25 mouse cellular contexts compared by ENCODE assay signal in genomic region chr7:16287791-16288190, GRCm38 (mm10). TPM values are rescaled to one million over a fixed set of nuclear protein-coding genes. Genes with fewer than 3 reads are reported as not detected.
A peak's percentile ranks its signal among the peaks of the same experiment; 100 is the strongest.
DNase-seq lines count a peak whose midpoint lies in the region; ATAC-seq and TF ChIP-seq lines count a peak whose summit lies in the region.
"Had no signal": no experiment of that assay in that cellular context is flagged by ENCODE, and none has a peak within 500 bp of the region (broad histone marks: within the 10 kb centered on the region; RNA-seq: fewer than 3 reads in every experiment).

No protein-coding gene starts in this region.

- ATAC-seq in liver, postnatal 0 days, result no peak
- no peak for ATAC-seq in liver, embryonic 11.5 days (replicated peaks; ENCODE audit: low FRiP score)
- ATAC-seq: activated CD4-positive, CD25-positive, alpha-beta regulatory T cell, adult 4 months; CD4-positive, CD25-positive, alpha-beta regulatory T cell, adult 4 months; Patski had no signal

- no peak overlapping the region for H3K4me3 ChIP-seq in cerebellum, adult 2 months (replicated peaks; ENCODE audit: insufficient read depth, low read depth, low read length)
- no peak overlapping the region for H3K4me3 ChIP-seq in liver, adult 2 months (ENCODE audit: insufficient read depth, low read depth, low read length)
- H3K4me3 ChIP-seq in liver, postnatal 0 days (ENCODE audit: low read depth, low read length), result no peak overlapping the region
- no peak overlapping the region for H3K4me3 ChIP-seq in liver, embryonic 11.5 days (ENCODE audit: low read depth, low read length)
- H3K4me3 ChIP-seq in testis, adult 2 months (ENCODE audit: control insufficient read depth, low read depth, low read length), result peak overlapping the region; percentile 24; the same call in 1 of the 2 replicates

- no peaks in the 10 kb centered on the region for H3K79me2 ChIP-seq in liver, adult 2 months (ENCODE audit: control insufficient read depth, insufficient read depth, low read length)

- peaks cover 2% of the 10 kb centered on the region; the same call in 1 of the 2 replicates for H3K36me3 ChIP-seq in liver, adult 2 months (ENCODE audit: control insufficient read depth, insufficient read depth, low read length)
- H3K36me3 ChIP-seq in liver, postnatal 0 days (replicated peaks; ENCODE audit: insufficient read depth, low read length), result peaks cover 18% of the 10 kb centered on the region
- H3K36me3 ChIP-seq in liver, embryonic 11.5 days (ENCODE audit: control insufficient read depth, insufficient read depth, low read length), result peaks cover 15% of the 10 kb centered on the region
- peaks cover 3% of the 10 kb centered on the region for H3K36me3 ChIP-seq in testis, adult 2 months (ENCODE audit: control insufficient read depth, insufficient read depth, low read length)

- peak; percentile 19 for DNase-seq in cerebellum, adult 11-12 months
- no peak for DNase-seq in cerebellum, adult 2 months
- DNase-seq in liver, adult 2 months (ENCODE audit: extremely low read depth, low read depth, low spot score), result peak; percentile 91
- no peak for DNase-seq in liver
- DNase-seq in liver, postnatal 0 days, result no peak
- DNase-seq in liver, embryonic 11.5 days (ENCODE audit: low spot score), result no peak
- DNase-seq in testis, postnatal 10 days (ENCODE audit: low spot score), result no peak
- DNase-seq: adrenal gland, adult 2 months; adrenal gland, adult 8-10 months; adrenal gland, postnatal 10 days; adrenal gland, postnatal 14 days; adrenal gland, postnatal 25 days; adrenal gland, postnatal 36 days; B cell, adult 2 months; cerebellum, adult 11 months; cerebellum, adult 18-20 months had no signal

- no peaks in the 10 kb centered on the region for H3K4me1 ChIP-seq in cerebellum, adult 2 months (ENCODE audit: control insufficient read depth, insufficient read depth, low read length)
- peaks cover 3% of the 10 kb centered on the region; the same call in 1 of the 2 replicates for H3K4me1 ChIP-seq in liver, adult 2 months (ENCODE audit: control insufficient read depth, insufficient read depth, low read length)
- H3K4me1 ChIP-seq in liver, postnatal 0 days (ENCODE audit: insufficient read depth), result peaks cover 11% of the 10 kb centered on the region
- peaks cover 11% of the 10 kb centered on the region for H3K4me1 ChIP-seq in liver, embryonic 11.5 days (replicated peaks; ENCODE audit: control insufficient read depth, insufficient read depth, low read length)
- peaks cover 10% of the 10 kb centered on the region for H3K4me1 ChIP-seq in testis, adult 2 months (ENCODE audit: control insufficient read depth, insufficient read depth, low read length)

- no peak overlapping the region for H3K27ac ChIP-seq in cerebellum, adult 2 months (ENCODE audit: insufficient read depth, low read length)
- peak overlapping the region; percentile 68 for H3K27ac ChIP-seq in liver, adult 2 months (replicated peaks; ENCODE audit: insufficient read depth, low read depth, low read length)
- H3K27ac ChIP-seq in liver, postnatal 0 days (ENCODE audit: low read depth), result peak overlapping the region; percentile 11; the same call in 1 of the 2 replicates
- no peak overlapping the region for H3K27ac ChIP-seq in liver, embryonic 11.5 days (ENCODE audit: low read depth, low read length)
- 0 out of 2 replicates have a peak overlapping the region, but pooled peaks have one; percentile 30 for H3K27ac ChIP-seq in testis, adult 2 months (ENCODE audit: control insufficient read depth, insufficient read depth, low read depth, low read length)

- TF ChIP-seq EP300 in liver, postnatal 0 days (IDR thresholded peaks at IDR 0.05; ENCODE audit: low read depth), result no peak

- H3K27me3 ChIP-seq in cerebellum, adult 2 months (ENCODE audit: control insufficient read depth, insufficient read depth, low read length), result no peaks in the 10 kb centered on the region
- no peaks in the 10 kb centered on the region for H3K27me3 ChIP-seq in liver, adult 2 months (ENCODE audit: control insufficient read depth, insufficient read depth, low read length)
- no peaks in the 10 kb centered on the region for H3K27me3 ChIP-seq in liver, postnatal 0 days (ENCODE audit: insufficient read depth, low read length)
- H3K27me3 ChIP-seq in liver, embryonic 11.5 days (replicated peaks; ENCODE audit: control insufficient read depth, insufficient read depth, low read length), result no peaks in the 10 kb centered on the region
- no peaks in the 10 kb centered on the region for H3K27me3 ChIP-seq in testis, adult 2 months (ENCODE audit: control insufficient read depth, insufficient read depth, low read length)
- H3K27me3 ChIP-seq: CH12.LX, Patski had no signal

- 55% methylated on average over 1 of the region's 1 CpGs for WGBS in cerebellum, adult 2 months
- WGBS in liver, adult 2 months, result 23% methylated on average over 1 of the region's 1 CpGs
- WGBS in liver, postnatal 0 days (ENCODE audit: insufficient replicate concordance), result 50% methylated on average over 1 of the region's 1 CpGs
- 73% methylated on average over 1 of the region's 1 CpGs for WGBS in liver, embryonic 11.5 days

- TF ChIP-seq POLR2A in cerebellum, adult 2 months (IDR thresholded peaks at IDR 0.05; ENCODE audit: borderline replicate concordance, insufficient read depth, low read length), result no peak
- no peak for TF ChIP-seq POLR2A in liver, adult 2 months (IDR thresholded peaks at IDR 0.05; ENCODE audit: extremely low read depth, insufficient read depth, low read length)
- TF ChIP-seq POLR2A in testis, adult 2 months (IDR thresholded peaks at IDR 0.05; ENCODE audit: control insufficient read depth, low read depth, low read length), result no peak

- no peak overlapping the region for H3K4me2 ChIP-seq in liver, postnatal 0 days (ENCODE audit: low read depth, low read length)
- H3K4me2 ChIP-seq in liver, embryonic 11.5 days, result no peak overlapping the region

- H3K9me3 ChIP-seq in liver, postnatal 0 days (ENCODE audit: low read length), result no peaks in the 10 kb centered on the region
- no peaks in the 10 kb centered on the region for H3K9me3 ChIP-seq in liver, embryonic 11.5 days (ENCODE audit: control insufficient read depth, low read length)
- H3K9me3 ChIP-seq: G1E had no signal

- TF ChIP-seq CTCF in cerebellum, adult 2 months (IDR thresholded peaks at IDR 0.05; ENCODE audit: borderline replicate concordance, insufficient read depth, low read depth, low read length), result no peak
- no peak for TF ChIP-seq CTCF in liver, adult 2 months (IDR thresholded peaks at IDR 0.05; ENCODE audit: low read depth, low read length)
- no peak for TF ChIP-seq CTCF in liver, postnatal 0 days (IDR thresholded peaks at IDR 0.05; ENCODE audit: low read depth)
- no peak for TF ChIP-seq CTCF in testis, adult 2 months (IDR thresholded peaks at IDR 0.05; ENCODE audit: control insufficient read depth, insufficient read depth, insufficient replicate concordance, low read depth, low read length)

- H3K9ac ChIP-seq in liver, adult 2 months (ENCODE audit: low read depth, low read length), result no peak overlapping the region
- no peak overlapping the region for H3K9ac ChIP-seq in liver, postnatal 0 days (replicated peaks)
- no peak overlapping the region for H3K9ac ChIP-seq in liver, embryonic 11.5 days (ENCODE audit: low read depth, low read length)

RNA-seq across cellular contexts. Expression of gene Ccdc9, which starts 1.2 kb away (rescaled TPM):
- polyA plus RNA-seq in cerebellum, adult 2 months (2012; rRNA removed), result 81.1 and 91.1 TPM in 2 replicates
- 14.4 and 20.7 TPM in 2 replicates for total RNA-seq in liver, adult 2 months (2014; rRNA removed)
- polyA plus RNA-seq in liver, adult 2 months (2012; rRNA removed), result 10.7 and 16.2 TPM in 2 replicates
- polyA plus RNA-seq in liver, postnatal 0 days (2015; fragmentation: Nextera tagmentation; extraction: Ambion mirVana), result 5.7 and 8.8 TPM in 2 replicates
- 21.7 and 25.3 TPM in 2 replicates for polyA plus RNA-seq in liver, embryonic 11.5 days (2014; fragmentation: Nextera tagmentation; extraction: Ambion mirVana)
- 46.0 and 47.1 TPM in 2 replicates for polyA plus RNA-seq in testis, adult 2 months (2012; rRNA removed)

RNA-seq across cellular contexts. Expression of gene Inafm1, which starts 14.4 kb away (rescaled TPM):
- 60.1 and 61.1 TPM in 2 replicates for polyA plus RNA-seq in cerebellum, adult 2 months (2012; rRNA removed)
- 1.9 and 2.8 TPM in 2 replicates for total RNA-seq in liver, adult 2 months (2014; rRNA removed)
- 8.0 and 8.8 TPM in 2 replicates for polyA plus RNA-seq in liver, adult 2 months (2012; rRNA removed)
- polyA plus RNA-seq in liver, postnatal 0 days (2015; fragmentation: Nextera tagmentation; extraction: Ambion mirVana), result 7.5 and 8.4 TPM in 2 replicates
- 9.3 and 10.6 TPM in 2 replicates for polyA plus RNA-seq in liver, embryonic 11.5 days (2014; fragmentation: Nextera tagmentation; extraction: Ambion mirVana)
- polyA plus RNA-seq in testis, adult 2 months (2012; rRNA removed), result 19.5 and 22.5 TPM in 2 replicates

RNA-seq across cellular contexts. Expression of gene Bbc3, which starts 20.4 kb away (rescaled TPM):
- polyA plus RNA-seq in cerebellum, adult 2 months (2012; rRNA removed), result 17.0 and 20.3 TPM in 2 replicates
- total RNA-seq in liver, adult 2 months (2014; rRNA removed), result 6.0 and 7.2 TPM in 2 replicates
- 15.2 and 27.9 TPM in 2 replicates for polyA plus RNA-seq in liver, adult 2 months (2012; rRNA removed)
- polyA plus RNA-seq in liver, postnatal 0 days (2015; fragmentation: Nextera tagmentation; extraction: Ambion mirVana), result 3.7 and 4.1 TPM in 2 replicates
- 4.7 and 6.4 TPM in 2 replicates for polyA plus RNA-seq in liver, embryonic 11.5 days (2014; fragmentation: Nextera tagmentation; extraction: Ambion mirVana)
- 4.0 and 6.1 TPM in 2 replicates for polyA plus RNA-seq in testis, adult 2 months (2012; rRNA removed)

RNA-seq across cellular contexts. Expression of gene C5ar1, which starts 28.5 kb away (rescaled TPM):
- 0.75 and 0.95 TPM in 2 replicates for polyA plus RNA-seq in cerebellum, adult 2 months (2012; rRNA removed)
- total RNA-seq in liver, adult 2 months (2014; rRNA removed), result 0.46 and 0.47 TPM in 2 replicates
- polyA plus RNA-seq in liver, adult 2 months (2012; rRNA removed), result 0.88 and 1.3 TPM in 2 replicates
- 5.5 and 6.9 TPM in 2 replicates for polyA plus RNA-seq in liver, postnatal 0 days (2015; fragmentation: Nextera tagmentation; extraction: Ambion mirVana)
- 2.8 and 3.4 TPM in 2 replicates for polyA plus RNA-seq in liver, embryonic 11.5 days (2014; fragmentation: Nextera tagmentation; extraction: Ambion mirVana)
- 0.53 and 0.65 TPM in 2 replicates for polyA plus RNA-seq in testis, adult 2 months (2012; rRNA removed)
- total RNA-seq: CH12.LX, ES-E14, MEL had no signal
- polyA plus RNA-seq: activated CD4-positive, CD25-positive, alpha-beta regulatory T cell, adult 4 months; CD4-positive, CD25-positive, alpha-beta regulatory T cell, adult 4 months; G1E; Patski had no signal

RNA-seq across cellular contexts. Expression of gene C5ar2, which starts 43.8 kb away (rescaled TPM):
- polyA plus RNA-seq in cerebellum, adult 2 months (2012; rRNA removed), result 0.19 and 0.20 TPM in 2 replicates
- 0.83 and 1.1 TPM in 2 replicates for total RNA-seq in liver, adult 2 months (2014; rRNA removed)
- polyA plus RNA-seq in liver, adult 2 months (2012; rRNA removed), result 0.92 and 1.4 TPM in 2 replicates
- 0.92 and 1.2 TPM in 2 replicates for polyA plus RNA-seq in liver, postnatal 0 days (2015; fragmentation: Nextera tagmentation; extraction: Ambion mirVana)
- polyA plus RNA-seq in liver, embryonic 11.5 days (2014; fragmentation: Nextera tagmentation; extraction: Ambion mirVana), result 1.3 and 1.8 TPM in 2 replicates
- polyA plus RNA-seq in testis, adult 2 months (2012; rRNA removed), result 0.02 and 0.07 TPM in 2 replicates
- polyA plus RNA-seq: activated CD4-positive, CD25-positive, alpha-beta regulatory T cell, adult 4 months; C2C12; Patski had no signal

Comparison
In these comparisons a context has a peak if more than half of its experiments do, and no peak if none do; other contexts are left out.
1. DNase-seq: peak in cerebellum, adult 11-12 months (single experiment) and liver, adult 2 months (single experiment); none in cerebellum, adult 2 months (0 of 2), liver (single experiment), liver, postnatal 0 days (single experiment), liver, embryonic 11.5 days (single experiment) and testis, postnatal 10 days (single experiment).
2. H3K27ac ChIP-seq: peak in liver, adult 2 months (single experiment), liver, postnatal 0 days (single experiment) and testis, adult 2 months (single experiment); none in cerebellum, adult 2 months (single experiment) and liver, embryonic 11.5 days (single experiment).